Mouse (Mus musculus) liver, postnatal 0 days (tissue): ENCODE measurements around the gene Il17c.

Source experiments
- CTCF ChIP-seq: sonication (generic); IDR thresholded peaks from 2 replicates; pipeline ENCODE4 v1.5.1; 2016; ENCODE audit warnings: antibody characterized with exemption, low read depth
- EP300 ChIP-seq: IDR thresholded peaks from 2 replicates; pipeline ENCODE4 v1.6.1; 2016; ENCODE audit warnings: antibody characterized with exemption, low read depth, mild to moderate bottlenecking

DNA sequence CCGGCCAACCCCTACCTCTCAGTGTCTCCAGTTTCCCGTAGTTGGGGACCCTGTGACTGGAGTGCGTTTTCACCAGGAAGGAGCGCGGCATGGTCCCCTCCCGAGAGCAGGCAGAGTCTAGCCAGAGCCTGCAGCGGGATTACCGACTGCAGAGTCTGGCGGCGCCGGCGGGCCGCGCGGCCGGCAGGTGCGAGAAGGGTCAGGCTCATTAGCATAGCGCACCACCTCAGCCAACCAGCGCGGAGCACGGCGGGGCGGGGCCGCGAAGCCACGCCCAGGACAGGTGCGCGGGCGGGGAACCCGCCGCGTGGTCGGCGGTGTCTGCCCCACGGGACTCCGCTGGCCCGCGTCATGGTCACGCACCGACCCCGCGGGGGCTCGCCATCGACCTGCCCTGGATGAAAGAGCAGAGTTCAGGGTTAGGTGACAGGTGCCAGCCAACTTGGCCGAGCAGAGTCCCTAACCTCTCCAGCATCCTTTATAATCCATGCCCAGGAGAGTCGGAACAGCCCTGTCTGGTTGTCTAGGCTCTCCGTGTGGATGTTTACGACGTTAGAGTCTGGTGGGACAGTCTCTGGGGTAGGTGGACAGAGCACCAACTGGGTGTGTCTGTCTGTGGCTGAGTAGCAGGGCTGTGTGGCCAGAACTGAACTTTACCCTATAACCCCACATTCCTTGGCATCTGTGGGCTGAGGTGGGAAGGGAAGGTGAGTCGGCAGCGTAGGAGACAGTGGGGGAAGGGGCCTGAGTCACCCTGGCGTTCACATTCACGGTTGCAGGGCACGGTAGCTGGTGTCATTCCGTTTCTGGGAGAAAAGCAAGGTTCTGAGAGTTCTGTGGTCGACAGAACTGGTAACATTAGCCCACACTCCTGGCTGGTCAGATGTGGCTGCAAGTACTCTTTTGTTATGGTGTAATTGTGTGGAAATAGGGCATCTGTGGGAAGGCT lies 39.0 kb downstream of the Il17c start, which contains the start of gene Snai3:
- no peak for TF ChIP-seq CTCF
- no peak for TF ChIP-seq EP300
